Mouse (Mus musculus): ENCODE measurements at regions not wholly inside any gene's neighbourhood (a gene's known extent, or its start where the extent isn't known, plus 50 kb on each side); places are given as distances from the start of the nearest gene placed in this dataset.

DNA sequence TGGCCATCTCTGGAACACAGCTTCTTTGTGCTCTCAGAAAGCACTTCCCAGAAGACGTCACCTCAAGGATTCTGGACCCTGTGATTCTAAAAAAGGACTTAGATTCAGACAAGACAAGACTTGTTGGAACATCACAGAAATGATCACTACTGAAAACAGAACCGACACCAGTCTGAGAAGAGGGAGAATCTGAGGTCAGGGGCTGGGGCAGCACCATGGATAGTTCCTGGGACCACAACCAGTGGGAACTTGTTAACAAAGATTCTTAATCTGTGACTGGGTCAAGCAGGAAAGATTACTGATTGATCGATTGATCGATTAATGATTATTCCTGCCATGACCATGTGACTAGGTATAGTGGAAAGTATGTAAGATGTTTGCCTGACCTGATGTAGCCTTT lies 170.4 kb upstream of the Foxa2 start:
- TF ChIP-seq CTCF (IDR thresholded peaks at IDR 0.05; ENCODE audit: low read depth), result no peak
- TF ChIP-seq EP300 (IDR thresholded peaks at IDR 0.05; ENCODE audit: low read depth), result no peak

All from liver, postnatal 0 days (tissue).